ENCODE assay signal across 19 mouse cellular contexts in the genomic region with DNA sequence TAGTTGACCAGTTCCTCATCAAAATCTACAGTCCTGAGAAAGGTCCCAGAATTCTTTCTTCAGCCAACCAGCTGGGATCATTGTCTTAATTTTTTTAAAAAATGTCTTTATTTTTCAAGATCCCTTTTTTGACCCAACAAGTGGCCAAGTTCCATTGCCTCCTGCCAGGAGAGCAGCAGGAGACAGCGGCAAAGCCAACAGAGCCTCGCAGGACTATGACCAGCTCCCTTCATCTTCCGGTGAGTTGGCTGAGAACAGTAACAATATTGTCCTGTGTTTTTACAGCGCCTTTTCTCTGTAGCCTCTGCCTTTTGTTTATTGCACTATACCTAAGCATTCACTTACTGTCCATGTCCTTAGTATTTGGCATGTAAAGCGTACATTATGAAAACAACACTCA.
DNase-seq lines count a peak whose midpoint lies in the region; ATAC-seq and TF ChIP-seq lines count a peak whose summit lies in the region.
"Had no signal": no experiment of that assay in that cellular context is flagged by ENCODE, and none has a peak within 500 bp of the region (broad histone marks: within the 10 kb centered on the region; RNA-seq: fewer than 3 reads in every experiment).

No protein-coding gene starts in this region.

- 19% methylated on average over 5 of the region's 5 CpGs for WGBS in cerebellum, adult 2 months
- WGBS in forebrain, embryonic 15.5 days: 82% methylated on average over 5 of the region's 5 CpGs

- H3K4me1 ChIP-seq in cerebellum, adult 2 months (ENCODE audit: control insufficient read depth, insufficient read depth, low read length): no peaks in the 10 kb centered on the region; the same call in 1 of the 2 replicates
- H3K4me1 ChIP-seq in forebrain, embryonic 15.5 days: no peaks in the 10 kb centered on the region
- H3K4me1 ChIP-seq: embryonic facial prominence, embryonic 12.5 days; limb, embryonic 10.5 days; neural tube, embryonic 13.5 days had no signal

- no peak overlapping the region for H3K9ac ChIP-seq in forebrain, embryonic 15.5 days (replicated peaks)
- H3K9ac ChIP-seq: embryonic facial prominence, embryonic 12.5 days; liver, postnatal 0 days; neural tube, embryonic 13.5 days had no signal

- H3K4me2 ChIP-seq in forebrain, embryonic 15.5 days (replicated peaks): no peak overlapping the region
- H3K4me2 ChIP-seq: embryonic facial prominence, embryonic 12.5 days; neural tube, embryonic 13.5 days had no signal

- H3K27me3 ChIP-seq in cerebellum, adult 2 months (ENCODE audit: control insufficient read depth, insufficient read depth, low read length): no peaks in the 10 kb centered on the region
- H3K27me3 ChIP-seq in forebrain, embryonic 15.5 days: no peaks in the 10 kb centered on the region
- H3K27me3 ChIP-seq: embryonic facial prominence, embryonic 12.5 days; neural tube, embryonic 13.5 days had no signal

- H3K4me3 ChIP-seq in cerebellum, adult 2 months (replicated peaks; ENCODE audit: insufficient read depth, low read depth, low read length): no peak overlapping the region
- no peak overlapping the region for H3K4me3 ChIP-seq in forebrain, embryonic 15.5 days
- H3K4me3 ChIP-seq: embryonic facial prominence, embryonic 12.5 days; erythroblast, embryonic 14.5 days; left cerebral cortex, adult 2 months; limb, embryonic 10.5 days; neural tube, embryonic 13.5 days had no signal

- TF ChIP-seq CTCF in cerebellum, adult 2 months (IDR thresholded peaks at IDR 0.05; ENCODE audit: borderline replicate concordance, insufficient read depth, low read depth, low read length): no peak

- TF ChIP-seq POLR2A in cerebellum, adult 2 months (IDR thresholded peaks at IDR 0.05; ENCODE audit: borderline replicate concordance, insufficient read depth, low read length): no peak

- no peaks in the 10 kb centered on the region for H3K9me3 ChIP-seq in forebrain, embryonic 15.5 days
- H3K9me3 ChIP-seq: embryonic facial prominence, embryonic 12.5 days; G1E; limb, embryonic 10.5 days; neural tube, embryonic 13.5 days had no signal

- H3K27ac ChIP-seq in cerebellum, adult 2 months (ENCODE audit: insufficient read depth, low read length): no peak overlapping the region
- H3K27ac ChIP-seq in forebrain, embryonic 15.5 days (replicated peaks): no peak overlapping the region
- H3K27ac ChIP-seq: embryonic facial prominence, embryonic 12.5 days; left cerebral cortex, adult 2 months; limb, embryonic 10.5 days; neural tube, embryonic 13.5 days had no signal

- no peak for DNase-seq in cerebellum, postnatal 4 days (ENCODE audit: low spot score in 2 of 2)
- DNase-seq in Muller cell, postnatal 12 days (ENCODE audit: inconsistent ontology term): peak; percentile 20
- peak; percentile 68 to 73 for DNase-seq in cerebellum, adult 2 months
- peak; percentile 56 to 60 for DNase-seq in cerebellum, postnatal 36 days
- DNase-seq: kidney, adult 8-10 months; liver, postnatal 0 days; lung, postnatal 10 days; midbrain, embryonic 14.5 days; thymus, postnatal 36 days had no signal

- H3K36me3 ChIP-seq in forebrain, embryonic 15.5 days: peaks cover 32% of the 10 kb centered on the region

- peak; percentile 76; the same call in 1 of the 2 replicates for ATAC-seq in cerebellum, adult (ENCODE audit: insufficient number of reproducible peaks, low FRiP score, low TSS enrichment)
- no peak for ATAC-seq in forebrain, embryonic 15.5 days (replicated peaks)
- no peak for ATAC-seq in megakaryocyte-erythroid progenitor cell, adult 5-6 weeks (replicated peaks; ENCODE audit: low FRiP score, low TSS enrichment, poor library complexity, severe bottlenecking)
- ATAC-seq: forebrain, embryonic 16.5 days; liver, postnatal 0 days had no signal

Comparison
In these comparisons a context has a peak if more than half of its experiments do, and no peak if none do; other contexts are left out.
1. DNase-seq: peak in Muller cell, postnatal 12 days (single experiment), cerebellum, adult 2 months (2 of 2) and cerebellum, postnatal 36 days (2 of 2); none in cerebellum, postnatal 4 days (0 of 2).